Mouse (Mus musculus) liver (tissue): ENCODE data around the gene Chmp6.

Experiments used
- DNase-seq: peaks from one replicate; pipeline ENCODE4 v3.0.0-alpha.2; 2020; ENCODE audit warnings: mixed read lengths

Chmp6 gene

DNA sequence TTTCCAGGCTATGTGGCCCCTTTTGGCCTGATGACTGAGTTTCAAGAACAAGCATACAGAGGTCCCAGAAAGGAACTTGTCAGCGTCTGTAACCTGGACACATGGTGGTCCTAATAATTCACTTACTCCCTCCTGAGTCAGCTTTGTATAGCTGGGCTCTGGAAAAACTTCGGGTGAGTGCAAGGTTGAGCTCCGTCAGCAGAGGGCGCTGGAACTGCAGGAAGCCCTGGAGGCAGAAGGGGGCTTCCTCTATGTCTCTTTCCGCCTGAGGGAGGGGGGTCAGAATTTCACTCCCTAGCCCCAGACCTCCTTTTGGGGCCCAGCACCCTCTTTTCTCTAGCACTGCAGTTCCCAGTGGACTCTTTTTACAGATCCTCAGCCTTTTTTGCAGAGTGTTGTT, 3.8 kb upstream of the Chmp6 start:
- DNase-seq, result peak; percentile 72

DNA sequence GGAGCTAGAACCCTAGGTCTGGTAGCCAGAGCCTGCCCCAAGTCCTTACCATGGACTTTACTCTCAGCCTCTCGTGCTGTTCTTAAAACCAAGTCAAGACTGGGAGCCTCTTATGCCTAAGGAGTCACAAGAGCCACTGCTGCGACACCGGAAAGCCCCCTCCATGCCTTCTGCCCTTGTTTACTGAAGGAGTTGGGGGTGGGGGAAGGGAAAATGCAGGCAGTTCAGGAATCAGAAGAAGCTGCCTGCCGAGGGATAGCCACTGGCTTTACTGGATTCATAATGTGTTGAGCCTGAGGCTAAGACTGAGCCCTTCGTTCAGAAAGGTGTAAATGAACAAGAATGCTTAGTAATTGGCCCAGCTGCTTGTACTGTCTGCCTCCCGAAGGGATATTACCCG, 396 bp upstream of the Chmp6 start:
- DNase-seq, result no peak

DNA sequence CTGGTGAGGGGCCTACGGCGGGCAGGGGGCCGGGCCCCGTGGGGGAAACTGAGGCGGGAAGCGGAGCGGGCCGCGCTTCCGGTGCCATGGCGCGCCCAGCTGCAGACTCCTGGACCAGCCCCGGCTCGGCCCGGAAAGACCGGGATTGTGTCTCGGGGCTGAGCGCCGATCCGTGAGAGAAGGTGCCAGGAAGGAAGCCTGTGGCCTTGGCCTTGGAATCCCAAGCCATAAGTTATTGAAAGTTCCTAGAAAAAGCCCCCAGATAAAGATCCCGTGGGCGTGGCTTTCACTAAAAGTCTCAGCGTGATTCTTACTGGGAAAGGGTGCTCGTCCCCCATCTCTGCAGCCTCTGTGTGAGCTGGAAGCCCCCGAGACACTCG, 684 bp downstream of the Chmp6 start:
- peak; percentile 53 for DNase-seq

DNA sequence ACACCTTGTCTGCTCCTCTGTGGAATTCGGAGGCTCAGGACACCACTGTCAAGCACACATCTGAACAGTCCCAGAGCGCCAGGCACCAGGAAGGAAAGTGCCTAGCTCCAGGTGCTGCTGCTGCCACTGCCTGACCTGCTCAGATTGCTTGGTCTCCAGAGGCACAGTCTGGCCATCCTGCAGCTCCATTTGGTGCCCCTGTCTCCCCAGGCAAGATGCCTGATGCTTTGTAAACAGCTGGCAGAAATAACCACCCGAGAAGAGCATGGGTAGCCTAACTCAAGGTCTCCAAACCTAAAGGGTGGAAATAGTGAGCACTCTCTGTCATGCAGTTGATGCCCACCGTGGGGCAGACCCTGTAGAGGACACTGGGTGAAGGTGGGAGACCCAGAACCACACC, 1.1 kb downstream of the Chmp6 start:
- DNase-seq, result no peak

DNA sequence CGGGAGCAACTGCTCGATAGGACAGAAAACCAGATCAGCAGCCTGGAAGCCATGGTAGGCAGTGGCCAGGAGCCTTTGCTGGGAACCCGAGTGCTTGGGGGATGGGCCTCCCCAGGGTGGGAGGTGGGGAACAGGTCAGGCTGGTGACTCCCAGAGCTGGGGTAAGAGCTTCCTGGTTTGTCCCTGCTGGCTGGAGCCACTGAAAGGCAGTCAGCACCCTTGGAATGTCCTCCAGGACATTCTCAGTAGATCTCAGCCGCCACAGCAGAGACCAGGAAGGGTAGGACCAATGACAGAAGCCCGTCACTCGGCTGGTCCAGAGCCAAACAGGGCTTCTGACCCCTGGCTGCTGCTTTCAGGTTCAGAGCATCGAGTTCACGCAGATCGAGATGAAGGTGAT, 2.4 kb downstream of the Chmp6 start:
- DNase-seq, result no peak

DNA sequence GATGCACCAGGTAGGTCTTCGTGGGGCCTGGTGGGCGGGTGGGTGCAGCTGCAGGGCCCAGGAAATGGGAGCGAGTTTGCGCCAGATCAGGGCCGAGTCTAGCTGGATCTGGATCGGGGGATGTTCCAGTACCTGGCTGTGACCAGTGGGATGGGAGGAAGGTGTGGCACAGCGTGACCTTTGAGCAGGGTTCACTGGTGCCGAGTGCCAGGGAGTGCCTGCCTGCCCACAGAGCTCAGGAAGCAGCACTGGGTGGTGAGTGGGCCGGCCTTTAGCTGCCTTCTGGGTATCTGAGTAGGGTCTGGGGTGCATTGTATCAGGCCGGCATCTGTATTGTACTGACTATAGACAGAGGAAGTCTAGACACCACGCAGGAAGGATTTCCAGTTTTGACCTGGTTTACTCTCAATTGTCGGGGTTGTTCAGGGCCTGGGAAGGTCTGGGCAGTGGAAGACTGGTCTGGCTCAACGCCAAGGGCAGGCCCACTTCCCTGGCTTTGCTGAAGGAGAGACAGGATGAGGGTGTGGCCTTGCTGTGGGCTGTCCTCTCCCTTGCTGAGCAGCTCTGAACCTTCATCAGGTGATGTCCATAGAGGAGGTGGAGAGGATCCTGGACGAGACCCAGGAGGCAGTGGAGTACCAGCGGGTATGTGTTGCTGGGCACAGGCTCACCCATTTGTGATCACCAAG, 3.0 kb downstream of the Chmp6 start:
- DNase-seq, result peak; percentile 47

DNA sequence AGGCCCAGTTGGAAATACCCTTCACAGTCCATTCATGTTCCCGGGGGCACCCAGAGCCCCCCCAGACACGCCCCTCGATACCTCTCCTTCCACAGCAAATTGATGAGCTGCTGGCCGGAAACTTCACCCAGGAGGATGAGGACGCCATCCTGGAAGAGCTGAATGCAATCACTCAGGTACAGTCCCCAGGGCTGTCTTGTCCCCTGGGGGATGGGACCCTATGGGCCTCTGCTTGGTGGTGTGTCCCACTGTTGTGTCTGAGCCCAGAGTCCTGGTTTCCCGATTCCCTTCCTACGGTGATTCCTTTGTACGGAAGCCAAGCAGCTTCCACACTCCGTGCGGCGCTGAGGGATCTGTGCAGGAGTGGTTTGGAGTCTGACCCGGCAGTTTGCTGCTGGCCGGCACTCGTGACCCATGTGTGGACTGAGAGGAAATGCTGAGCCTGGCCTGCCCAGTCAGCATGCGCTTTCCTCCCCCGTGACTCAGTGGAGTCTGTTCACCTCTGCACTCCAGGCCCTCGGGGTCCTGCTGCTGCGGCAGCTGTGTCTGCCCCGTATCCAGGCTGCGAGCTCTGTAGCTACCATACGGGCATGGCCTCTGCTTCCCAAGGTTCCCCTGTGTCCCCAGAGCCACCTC, 3.7 kb downstream of the Chmp6 start:
- no peak for DNase-seq

DNA sequence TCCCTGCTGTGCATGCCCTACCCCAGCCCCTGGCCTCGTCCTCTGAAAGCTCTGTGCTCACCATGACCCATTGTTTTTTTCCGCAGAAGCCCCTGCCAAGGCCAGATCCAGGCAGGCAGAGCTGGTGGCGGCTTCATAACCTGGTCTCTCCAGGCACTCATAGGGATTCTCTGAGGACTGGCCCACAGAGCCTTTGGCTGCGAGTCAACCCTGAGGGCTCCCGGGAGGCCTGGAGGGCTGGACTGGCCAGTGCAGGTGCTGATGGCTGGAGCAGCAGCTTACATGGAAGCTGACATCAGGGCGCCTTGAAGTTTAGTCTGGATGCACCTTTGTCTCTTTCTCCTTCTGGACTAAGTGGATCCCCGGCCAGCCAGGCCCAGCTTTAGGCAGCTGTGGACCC, 5.3 kb downstream of the Chmp6 start:
- no peak for DNase-seq

DNA sequence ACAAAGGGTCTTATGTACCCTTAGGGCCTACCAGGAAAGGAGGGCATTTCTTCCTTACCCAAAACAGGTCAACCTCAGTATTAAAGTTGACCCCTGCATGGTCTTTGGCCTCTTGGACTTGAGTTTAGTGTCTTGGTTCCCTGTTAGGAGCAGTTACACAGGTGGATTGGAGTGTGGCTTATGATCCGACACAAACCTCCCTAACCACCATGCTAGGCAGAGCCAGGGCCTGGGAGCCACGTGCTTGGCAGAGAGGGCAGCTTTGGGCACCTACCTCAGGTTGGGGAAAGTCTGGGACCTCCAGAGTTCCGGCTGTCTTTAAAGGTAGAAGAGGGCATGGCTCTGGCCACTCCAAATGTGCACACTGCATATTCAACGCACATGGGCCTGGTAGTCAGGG, 6.2 kb downstream of the Chmp6 start:
- no peak for DNase-seq

DNA sequence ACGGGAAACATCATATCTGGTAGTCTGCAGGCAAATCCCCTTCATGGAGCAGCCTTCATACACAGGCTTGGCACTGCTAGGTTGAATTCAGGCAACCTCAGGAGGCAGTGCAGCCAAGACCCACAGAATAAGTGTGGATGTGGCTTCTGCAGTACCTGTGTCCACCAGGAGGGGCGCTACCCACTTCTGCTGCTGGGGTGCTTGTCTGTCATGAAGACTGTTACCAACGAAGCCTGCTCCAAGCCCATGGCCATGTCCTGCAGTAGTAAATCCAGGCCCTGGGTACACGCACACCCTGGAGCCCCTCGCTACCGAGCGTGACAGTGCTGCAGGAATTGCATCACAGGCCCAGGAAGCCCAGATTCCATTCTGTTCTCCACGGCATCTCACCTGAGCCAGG, 6.7 kb downstream of the Chmp6 start:
- DNase-seq, result peak; percentile 65

DNA sequence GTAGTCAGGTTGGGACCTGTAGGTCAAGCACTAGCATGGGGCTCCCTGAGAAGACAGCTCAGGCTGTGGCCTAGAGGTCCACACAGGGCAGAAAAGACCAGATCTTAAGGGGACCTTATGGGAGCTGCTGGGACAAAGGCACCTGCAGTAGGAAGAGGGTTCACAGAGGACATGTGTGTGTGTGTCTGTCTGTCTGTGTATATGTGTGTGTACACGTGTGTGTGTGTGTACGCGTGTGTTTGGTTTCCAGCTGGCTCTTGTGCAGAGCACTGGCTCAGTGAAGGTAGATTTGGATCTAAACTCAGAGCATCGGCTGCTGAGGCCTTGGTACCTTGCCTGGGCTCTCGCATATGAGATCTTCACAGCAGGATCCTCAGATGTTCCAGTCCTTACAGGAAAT, 7.4 kb downstream of the Chmp6 start:
- DNase-seq, result no peak

DNA sequence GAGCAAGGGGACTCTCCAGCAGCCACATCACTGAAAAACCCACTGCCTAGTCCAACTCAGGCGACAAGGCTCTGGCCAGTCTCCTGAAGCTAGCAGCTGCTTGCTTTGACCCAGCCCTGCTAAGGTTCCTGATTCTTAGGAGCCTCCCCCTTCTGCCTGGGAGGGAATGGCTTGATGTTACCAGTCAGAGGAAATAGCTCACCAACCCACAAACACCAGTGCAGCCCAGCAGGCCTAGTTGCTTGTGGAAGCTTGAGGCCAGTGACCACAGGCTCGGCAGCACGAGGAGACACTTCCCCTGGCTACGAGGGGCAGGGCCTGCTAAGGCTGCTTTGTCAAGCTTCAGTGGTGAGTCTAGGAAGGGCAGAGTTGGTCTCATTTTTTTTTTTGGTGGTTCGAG, 11.9 kb downstream of the Chmp6 start:
- DNase-seq, result peak; percentile 53

DNA sequence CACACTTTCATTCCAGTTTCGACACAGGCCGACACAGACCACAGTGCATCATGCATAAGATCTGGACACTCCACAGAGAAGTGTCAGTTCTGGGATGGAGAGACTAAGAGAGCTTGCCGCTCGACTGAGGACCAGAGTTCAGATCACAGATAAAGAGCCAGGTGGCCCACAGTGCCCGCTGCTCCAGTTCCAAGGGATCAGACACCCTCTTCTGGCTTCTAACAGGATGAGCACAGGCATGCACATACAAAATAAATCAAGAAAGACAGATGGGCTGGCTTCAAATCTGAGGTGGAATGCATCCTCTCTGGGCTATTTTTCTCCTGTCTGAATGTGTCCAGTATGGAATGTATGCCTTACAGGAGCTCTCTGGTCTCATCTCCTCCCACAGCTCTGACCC, 13.5 kb downstream of the Chmp6 start:
- DNase-seq, result no peak

DNA sequence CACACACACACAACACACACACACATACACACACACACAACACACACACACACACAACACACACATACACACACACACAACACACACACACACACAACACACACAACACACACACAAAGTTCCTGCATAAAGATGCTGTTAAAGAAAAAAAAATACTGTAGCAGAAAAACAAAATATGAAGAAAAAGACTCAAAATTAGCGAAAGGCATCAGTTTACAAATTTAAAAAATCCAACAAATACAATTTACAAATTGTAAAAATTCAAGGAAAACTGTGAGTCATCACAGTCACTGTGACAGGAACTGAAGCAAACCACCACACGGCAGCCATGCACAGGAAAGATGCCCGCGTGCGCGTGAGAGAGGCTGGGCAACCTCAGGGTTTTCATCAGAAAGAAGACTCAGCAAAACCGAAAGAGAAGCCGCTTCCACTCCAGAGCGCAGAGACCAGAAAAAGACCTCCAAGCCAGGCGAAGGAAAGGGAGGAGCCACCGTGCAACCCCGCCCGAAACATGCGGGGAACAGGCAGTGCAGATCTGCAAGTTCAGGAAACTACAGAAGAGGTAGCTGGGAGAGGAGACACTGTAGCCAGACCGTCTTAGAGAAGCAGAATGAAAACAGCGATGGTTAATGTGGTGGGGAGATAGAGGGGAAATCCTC, 14.9 kb downstream of the Chmp6 start:
- DNase-seq, result peak; percentile 68

DNA sequence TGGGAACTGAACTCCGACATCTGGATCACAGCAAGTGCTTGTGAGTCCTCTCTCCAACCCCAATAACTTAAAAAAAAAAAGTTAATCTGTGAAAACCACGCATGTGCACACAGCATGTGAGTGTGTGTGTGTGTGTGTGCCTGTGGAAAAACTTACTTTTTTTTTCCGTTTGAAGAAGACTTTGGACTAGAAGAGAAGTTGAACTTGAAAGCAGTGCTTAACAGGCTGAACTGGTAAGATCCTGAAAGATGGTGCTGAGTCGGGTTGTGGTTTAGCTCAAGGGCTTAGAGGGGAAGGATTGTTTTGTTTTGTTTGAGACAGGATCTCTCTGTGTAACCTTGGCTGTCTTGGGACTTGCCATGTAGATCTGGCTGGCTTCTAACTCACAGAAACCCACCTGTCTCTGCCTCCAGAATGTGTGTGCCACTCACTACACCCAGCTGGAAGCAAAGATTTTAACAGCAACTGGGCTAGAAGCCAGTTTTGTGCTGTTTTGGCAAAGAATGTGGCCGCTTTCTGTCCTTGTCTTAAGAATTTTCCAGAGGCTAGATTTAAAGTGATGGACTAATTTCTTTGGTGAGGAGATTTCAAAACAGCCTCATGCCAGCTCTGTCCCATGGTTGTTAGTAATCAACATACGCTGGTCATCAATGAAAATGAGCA, 16.5 kb downstream of the Chmp6 start:
- no peak for DNase-seq

DNA sequence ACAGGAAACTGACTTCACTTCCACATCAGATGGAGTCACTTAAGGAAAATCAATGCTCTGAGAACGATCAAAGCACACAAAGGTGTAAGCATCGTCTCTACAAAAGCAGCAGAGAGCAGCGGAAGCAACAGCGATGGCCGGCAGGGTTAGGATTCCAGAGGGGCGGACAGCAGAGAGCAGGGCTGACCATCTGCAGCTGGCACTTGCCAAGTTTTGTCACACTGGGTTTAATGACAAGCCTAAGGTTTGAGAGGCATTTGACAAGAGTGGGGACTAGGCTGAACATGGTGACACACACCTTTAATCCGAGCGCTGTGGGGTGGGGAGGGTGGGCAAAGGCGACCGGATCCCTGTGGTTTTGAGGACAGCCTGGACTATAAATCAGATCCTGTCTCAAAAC, 18.6 kb downstream of the Chmp6 start:
- no peak for DNase-seq

DNA sequence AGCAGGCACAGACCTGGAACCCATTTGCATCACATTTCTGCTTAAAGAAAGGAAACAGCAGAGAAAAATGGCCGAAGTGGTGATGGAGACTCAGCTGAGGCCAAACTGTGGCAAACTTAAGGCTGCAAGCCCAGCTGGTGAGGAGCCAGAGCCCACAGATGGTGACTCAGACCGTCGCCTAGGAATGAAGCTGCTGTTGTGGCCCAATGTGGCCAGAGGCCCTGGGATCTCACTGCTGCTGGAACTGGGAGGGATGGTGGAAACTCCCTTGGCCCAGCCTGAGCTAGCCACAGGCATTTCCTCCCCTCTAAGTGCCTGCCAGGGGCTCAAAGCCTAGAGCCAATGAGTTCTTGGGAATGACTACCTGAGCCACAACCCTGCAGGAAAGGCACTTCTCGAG, 19.9 kb downstream of the Chmp6 start:
- DNase-seq, result no peak

DNA sequence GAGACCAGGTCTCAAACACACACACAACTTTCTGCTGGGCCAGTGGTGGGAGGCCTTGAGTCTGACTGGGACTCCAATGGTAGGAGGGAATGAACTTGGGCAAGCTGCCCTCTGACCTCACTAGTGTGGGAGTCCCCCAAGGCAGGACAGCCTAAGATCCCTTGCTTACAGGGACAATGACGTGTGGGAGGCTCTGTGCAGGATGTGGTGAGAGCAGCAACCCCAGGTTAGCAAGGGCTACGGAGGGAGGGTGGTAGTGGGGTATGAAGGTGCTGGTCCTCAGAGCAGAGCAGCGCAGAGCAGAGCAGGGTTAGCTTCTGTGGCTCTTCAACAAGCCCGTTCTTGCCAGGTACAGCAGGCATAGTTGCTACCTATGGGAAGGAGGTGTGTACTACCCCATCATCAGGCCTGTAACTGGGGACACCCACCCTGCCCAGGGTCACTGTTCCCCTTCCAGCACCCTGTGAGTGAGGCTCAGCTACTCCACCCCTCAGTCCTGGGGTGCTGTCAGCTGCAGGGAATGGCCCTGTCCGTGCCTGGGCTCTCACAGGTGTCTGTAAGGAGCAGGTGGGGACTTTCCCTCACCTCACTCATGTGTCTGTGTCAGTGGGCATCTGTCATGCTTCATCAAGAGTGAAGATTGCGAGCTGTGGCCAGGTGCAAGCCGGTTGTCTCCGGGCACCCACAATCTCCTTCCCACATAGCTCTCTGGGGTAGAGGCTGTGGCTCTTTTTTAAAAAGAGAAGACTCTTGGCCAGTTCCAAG, 20.8 kb downstream of the Chmp6 start:
- DNase-seq, result no peak

DNA sequence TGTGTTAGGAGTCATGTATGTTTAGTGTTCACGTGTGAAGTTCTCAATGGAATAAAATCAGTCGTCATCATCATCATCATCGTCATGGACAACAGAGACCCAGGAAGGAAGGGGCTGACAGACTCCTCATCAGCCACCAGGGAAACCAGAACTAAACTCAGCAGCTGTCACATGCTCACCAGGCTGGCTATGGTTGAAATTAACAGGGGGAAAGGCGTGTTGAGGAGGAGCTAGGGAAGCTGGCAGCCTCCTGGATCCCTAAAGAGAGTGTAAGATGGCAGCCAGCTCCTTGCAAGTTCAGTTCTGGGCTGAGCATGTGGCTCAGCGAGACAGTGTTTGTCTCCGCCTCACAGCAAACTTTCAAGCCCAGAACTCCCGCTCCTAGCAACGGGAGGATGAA, 21.5 kb downstream of the Chmp6 start:
- no peak for DNase-seq

DNA sequence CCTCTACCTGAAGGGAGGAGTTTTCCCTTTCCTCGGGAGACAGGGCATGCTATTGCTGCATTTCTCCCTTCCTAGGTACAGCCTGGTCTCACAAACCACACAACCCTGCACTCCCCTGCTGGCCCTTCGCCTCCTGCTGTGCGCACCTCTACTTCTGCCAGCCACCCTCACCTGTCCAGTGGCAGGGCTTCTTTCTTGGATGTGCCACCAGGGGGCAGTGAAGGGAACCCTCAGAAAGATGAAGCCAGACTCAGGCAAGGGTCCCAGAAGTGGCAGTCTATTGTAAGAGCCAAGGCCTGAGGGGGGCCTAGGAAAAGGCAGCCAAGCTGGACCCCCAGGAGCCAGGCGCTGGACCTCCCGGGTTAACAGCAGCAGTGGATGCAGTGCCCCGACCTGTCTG, 22.2 kb downstream of the Chmp6 start:
- peak; percentile 65 for DNase-seq

DNA sequence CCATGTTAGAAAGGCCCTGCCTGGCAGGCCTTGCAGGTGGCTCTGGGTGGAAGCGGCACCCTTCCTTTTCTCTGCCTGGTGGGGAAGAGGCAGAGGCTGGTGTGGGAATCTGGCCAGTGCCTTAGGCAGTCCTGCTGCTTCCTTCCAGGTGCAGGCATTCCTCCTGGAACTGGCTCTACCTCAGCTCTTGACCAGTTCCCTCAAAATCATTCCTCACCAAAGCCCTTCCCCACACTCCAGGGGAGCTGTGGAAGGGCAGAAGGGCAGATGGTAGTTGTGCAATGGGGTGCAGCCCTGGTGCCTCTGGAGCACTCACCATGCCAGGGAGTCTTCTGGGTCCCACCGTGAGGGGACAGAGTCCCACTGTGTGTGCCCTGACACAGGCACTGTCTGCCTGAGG, 23.2 kb downstream of the Chmp6 start:
- no peak for DNase-seq

DNA sequence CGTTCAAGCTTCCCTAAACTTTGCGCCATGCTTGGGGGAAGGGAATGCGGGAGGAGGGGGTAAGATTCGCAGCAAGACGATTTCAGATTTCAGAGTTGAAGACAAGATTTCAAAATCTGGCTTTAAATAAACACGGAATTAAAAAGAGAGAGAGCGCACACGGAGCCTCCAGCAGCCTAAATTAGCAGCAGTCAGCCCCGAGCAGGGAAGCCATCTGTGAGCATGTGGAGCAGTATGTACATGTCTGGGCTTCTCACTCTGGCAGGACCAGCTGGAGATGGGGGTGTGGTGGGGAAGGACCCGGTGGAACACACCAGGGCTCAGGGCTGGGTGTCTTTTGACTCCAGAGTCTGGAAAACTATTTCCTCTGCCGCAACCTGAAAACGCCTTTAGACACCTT, 24.0 kb downstream of the Chmp6 start:
- DNase-seq, result no peak

DNA sequence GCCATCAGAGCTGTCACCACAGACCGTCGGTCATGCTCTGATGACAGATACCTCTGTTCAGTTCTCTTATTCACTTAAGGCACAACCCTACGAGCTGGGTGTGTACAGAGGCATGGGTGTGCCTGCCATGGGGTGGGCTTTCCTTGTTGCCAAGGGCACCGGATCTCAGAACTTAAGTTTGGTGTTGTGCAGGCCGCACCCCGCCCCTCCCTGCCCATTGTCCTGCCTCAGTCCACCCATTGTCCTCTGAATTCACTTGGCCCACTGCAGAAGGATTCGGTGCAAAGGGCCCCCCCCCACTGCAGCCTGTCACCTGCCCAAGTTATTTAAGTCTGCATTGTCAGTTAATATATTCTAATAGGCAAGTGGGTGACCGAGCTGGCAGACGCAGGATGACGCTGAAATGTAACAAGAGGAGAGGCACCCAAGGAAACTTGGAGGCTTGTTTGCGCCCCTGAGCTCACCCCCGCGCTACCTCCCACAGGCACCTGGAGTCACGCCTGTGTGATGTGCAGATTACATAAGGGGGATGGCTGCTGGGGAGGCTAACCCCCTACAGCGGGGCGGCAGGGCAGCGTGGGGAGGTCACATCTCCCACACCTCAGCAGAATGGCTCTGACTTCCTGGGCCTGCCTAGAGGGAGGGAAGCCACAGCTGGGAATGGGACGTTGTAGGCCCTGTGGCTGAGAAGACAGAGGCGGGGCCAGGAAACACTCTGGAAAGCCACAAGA, 24.7 kb downstream of the Chmp6 start:
- DNase-seq, result no peak
